Mouse (Mus musculus): ENCODE results near the gene 4921504E06Rik.

The 4921504E06Rik gene

GRCm38 (mm10) chr2:19505744-19506143, 48.0 kb downstream of the 4921504E06Rik start:
- DNase-seq (ENCODE audit: low spot score in 2 of 2) = no peak

GRCm38 (mm10) chr2:19490262-19490661, 63.5 kb downstream of the 4921504E06Rik start:
- DNase-seq (ENCODE audit: low spot score in 2 of 2) = no peak

- DNase-seq (ENCODE audit: low spot score in 2 of 2) = no peak
Observed at GRCm38 (mm10) chr2:19461940-19462339, 91.8 kb downstream of the 4921504E06Rik start.

- no peak for DNase-seq (ENCODE audit: low spot score in 2 of 2)
Observed at GRCm38 (mm10) chr2:19458785-19459184, 94.9 kb downstream of the 4921504E06Rik start.

GRCm38 (mm10) chr2:19455857-19456482, 97.7 kb downstream of the 4921504E06Rik start:
- no peak for DNase-seq (ENCODE audit: low spot score in 2 of 2)

GRCm38 (mm10) chr2:19455228-19455627, 98.5 kb downstream of the 4921504E06Rik start:
- DNase-seq (ENCODE audit: low spot score in 2 of 2) = no peak

DNA sequence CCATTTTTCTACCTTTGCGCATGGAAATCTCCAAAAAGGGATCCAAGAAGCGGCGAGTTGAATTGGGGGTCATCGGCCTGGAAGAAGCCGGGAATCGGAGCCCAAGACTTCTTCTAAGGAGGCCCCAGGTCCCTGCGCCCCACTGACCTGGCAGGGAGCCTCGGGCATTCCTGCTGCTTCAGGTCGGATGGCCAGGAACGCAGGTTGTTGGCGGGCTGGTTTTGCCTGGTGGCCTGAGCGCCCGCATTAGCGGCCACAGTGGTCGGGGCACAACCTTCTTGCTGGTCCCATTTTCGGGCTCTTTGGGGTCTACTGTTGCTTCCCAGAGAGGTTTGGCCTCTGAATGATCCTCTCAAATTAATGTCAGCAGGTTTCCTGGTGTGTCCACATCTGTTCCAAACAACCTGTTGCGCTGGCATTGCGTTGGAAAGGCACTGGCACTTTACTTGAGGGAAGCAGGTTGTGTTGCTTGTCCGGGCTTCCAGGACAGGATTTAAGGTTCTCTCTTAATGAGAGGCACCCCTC, 101.1 kb downstream of the 4921504E06Rik start:
- no peak for DNase-seq (ENCODE audit: low spot score in 2 of 2)

- no peak for DNase-seq (ENCODE audit: low spot score in 2 of 2)
Observed at GRCm38 (mm10) chr2:19449308-19449707, 104.4 kb downstream of the 4921504E06Rik start.

DNA sequence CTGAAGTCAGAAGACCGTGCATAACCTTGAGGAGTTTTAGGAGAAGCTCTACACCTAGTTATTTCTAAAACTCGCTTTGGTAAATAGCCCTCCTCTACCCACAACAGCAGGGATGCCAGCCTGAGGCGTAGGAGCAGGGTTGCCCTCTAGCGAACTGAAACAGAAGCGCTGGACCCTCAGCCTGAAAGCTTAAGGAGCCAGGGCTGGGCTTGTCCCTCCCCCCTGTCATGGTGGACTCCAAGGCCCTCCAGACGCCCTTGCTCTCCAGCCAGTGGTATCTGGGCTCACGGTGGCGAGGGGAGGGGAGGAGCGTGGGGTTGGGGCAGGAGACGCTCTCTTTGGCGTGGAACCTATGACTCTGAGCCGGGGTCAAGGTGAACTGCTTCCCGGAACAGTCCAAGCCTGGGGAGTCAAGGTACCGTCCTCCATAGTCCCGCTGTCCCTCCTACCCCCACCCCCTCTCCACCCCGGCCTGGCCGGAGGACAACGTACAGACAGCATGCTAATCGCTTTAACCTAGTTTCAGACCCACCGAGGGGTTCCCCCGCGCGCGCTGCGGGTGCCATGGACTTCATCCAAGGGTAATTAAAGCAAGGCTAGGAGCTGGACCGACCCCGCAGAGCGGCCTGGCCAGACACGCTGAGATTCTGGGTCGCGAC, 105.5 kb downstream of the 4921504E06Rik start:
- DNase-seq (ENCODE audit: low spot score in 2 of 2) = no peak

GRCm38 (mm10) chr2:19446746-19447145, 107.0 kb downstream of the 4921504E06Rik start:
- no peak for DNase-seq (ENCODE audit: low spot score in 2 of 2)

DNA sequence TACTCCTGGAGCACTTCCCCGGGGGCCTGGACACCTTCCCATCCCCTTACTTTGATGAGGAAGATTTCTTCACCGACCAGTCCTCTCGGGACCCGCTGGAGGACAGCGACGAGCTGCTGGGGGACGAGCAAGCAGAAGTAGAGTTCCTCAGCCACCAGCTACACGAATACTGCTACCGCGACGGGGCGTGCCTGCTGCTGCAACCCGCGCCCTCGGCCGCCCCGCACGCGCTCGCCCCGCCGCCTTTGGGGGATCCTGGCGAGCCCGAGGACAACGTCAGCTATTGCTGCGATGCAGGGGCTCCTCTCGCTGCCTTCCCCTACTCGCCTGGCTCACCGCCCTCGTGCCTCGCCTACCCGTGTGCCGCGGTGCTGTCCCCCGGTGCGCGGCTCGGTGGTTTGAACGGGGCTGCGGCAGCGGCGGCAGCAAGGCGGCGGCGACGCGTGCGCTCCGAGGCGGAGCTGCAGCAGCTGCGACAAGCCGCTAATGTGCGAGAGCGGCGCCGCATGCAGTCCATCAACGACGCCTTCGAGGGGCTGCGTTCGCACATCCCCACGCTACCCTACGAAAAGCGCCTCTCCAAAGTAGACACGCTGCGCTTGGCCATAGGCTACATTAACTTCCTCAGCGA, 107.7 kb downstream of the 4921504E06Rik start:
- DNase-seq (ENCODE audit: low spot score in 2 of 2) = no peak

DNA sequence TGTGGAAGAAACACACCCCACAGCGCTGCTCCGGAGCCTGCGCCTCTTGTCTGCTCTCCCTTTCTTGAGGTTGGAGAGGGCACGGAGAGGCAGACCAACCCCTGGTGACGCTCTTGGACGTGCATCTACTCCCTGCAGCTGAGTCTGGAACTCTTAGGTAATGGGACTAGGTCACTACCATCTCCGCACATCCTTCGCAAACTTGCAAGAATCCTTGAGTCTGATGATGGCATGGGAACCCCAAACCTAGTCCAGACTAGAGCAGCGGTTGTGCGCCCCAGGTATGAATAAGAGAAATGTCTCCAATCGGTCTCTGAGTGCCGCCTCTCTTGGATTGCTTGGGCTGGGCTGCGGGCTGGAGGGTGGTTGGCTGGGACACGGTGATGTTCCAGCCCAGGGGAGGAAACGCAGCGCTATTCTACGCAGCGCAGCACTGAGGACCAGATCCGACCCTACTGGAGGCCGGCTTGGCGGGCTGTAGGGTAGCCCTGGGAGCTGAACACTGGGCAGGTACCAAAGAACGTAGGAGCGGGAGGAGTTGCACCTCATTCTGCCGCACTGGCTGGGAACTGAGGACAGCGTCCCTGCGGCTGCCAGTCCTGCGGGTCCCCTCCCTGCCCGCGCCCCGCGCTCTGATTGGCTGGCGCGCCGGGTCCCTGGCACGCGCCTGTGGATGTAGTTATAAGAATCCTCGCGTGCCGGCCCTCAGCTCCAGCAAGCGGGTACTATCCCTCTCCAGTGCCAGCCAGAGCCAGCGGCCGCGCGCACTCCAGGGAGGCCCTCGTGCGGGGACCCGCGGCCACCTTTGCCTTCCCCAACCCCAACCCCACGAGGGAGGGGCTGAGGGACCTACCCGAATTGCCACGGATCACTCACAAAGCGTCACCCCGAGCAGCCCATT, 108.5 kb downstream of the 4921504E06Rik start, which contains the start of gene Ptf1a:
Gene Ptf1a (plus strand): TSS at position 733 of the 901 bp plus-strand sequence.
- DNase-seq (ENCODE audit: low spot score in 2 of 2) = no peak

DNA sequence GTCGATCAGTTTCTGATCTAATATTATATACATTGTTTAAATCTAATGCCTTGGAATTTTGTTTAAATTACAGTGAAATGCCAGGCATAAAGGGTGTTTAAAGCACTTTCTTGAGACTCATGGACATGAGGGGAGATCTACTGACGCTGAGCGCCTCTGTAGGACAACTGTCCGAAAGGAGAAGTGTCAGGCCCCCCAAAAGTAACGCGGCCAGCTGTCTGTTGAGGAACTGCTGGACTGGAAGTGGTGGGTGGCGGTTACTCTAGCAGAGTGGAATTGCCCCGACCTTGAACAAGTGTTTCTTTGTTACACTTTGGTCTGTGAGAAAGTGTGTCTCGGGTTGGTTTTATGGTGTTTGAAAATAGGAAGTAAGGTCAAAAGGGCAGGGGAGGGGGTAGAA, 109.4 kb downstream of the 4921504E06Rik start:
- DNase-seq (ENCODE audit: low spot score in 2 of 2) = no peak

DNA sequence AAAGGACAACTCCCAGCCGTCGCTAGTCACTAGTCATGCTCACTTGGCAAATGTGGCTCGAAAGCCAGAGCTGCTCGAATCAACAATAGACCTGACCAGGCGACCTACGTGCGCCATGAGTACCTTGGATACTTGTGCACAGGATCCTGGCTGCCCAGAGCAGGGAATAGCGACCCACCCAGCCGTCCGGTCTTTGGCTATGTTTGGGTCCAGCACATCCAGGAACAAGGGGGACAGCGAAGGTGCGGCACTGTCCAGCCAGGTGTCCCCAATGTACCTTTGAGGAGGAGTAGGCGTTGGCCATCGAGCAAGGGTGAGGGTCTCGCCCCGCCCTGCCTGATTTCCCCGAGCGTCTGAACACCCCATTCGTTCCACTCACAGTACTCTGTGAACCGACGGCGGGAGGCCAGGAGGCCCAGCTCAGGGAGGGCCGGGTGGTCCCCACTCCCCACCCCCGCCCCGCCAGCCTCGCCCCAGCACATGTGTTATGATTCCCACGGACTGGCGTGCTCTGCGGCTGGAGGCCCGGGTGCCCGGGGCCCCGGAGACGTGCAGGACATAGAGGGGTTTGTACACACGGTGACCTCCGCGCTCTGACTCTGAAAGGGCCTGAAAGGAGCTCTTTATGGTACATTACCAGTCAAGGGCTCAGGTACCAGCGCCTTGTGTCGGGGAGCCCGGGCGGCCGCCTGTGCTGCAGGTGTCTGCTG, 121.9 kb downstream of the 4921504E06Rik start:
- DNase-seq (ENCODE audit: low spot score in 2 of 2) = no peak

DNA sequence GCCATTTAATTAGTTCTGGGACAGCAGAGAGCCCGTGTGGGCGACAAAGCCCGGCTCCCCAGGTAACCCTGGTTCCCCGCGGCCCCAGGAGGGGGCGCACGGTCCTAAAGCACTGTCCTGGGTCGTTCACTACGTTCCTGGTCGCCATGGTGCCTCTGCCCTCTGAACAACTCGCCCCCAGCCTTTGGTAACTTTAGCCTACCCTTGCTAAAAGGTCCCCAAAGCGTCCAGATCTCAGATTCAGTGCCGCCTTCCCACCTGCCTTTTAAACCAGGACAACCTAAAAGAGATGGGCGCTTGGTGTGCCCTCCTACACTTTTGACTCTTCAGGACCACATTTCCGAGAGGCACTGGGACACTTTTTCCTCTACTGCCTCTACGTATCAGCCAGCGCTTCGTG, 122.5 kb downstream of the 4921504E06Rik start:
- no peak for DNase-seq (ENCODE audit: low spot score in 2 of 2)

GRCm38 (mm10) chr2:19430746-19431145, 123.0 kb downstream of the 4921504E06Rik start:
- DNase-seq (ENCODE audit: low spot score in 2 of 2) = no peak

DNA sequence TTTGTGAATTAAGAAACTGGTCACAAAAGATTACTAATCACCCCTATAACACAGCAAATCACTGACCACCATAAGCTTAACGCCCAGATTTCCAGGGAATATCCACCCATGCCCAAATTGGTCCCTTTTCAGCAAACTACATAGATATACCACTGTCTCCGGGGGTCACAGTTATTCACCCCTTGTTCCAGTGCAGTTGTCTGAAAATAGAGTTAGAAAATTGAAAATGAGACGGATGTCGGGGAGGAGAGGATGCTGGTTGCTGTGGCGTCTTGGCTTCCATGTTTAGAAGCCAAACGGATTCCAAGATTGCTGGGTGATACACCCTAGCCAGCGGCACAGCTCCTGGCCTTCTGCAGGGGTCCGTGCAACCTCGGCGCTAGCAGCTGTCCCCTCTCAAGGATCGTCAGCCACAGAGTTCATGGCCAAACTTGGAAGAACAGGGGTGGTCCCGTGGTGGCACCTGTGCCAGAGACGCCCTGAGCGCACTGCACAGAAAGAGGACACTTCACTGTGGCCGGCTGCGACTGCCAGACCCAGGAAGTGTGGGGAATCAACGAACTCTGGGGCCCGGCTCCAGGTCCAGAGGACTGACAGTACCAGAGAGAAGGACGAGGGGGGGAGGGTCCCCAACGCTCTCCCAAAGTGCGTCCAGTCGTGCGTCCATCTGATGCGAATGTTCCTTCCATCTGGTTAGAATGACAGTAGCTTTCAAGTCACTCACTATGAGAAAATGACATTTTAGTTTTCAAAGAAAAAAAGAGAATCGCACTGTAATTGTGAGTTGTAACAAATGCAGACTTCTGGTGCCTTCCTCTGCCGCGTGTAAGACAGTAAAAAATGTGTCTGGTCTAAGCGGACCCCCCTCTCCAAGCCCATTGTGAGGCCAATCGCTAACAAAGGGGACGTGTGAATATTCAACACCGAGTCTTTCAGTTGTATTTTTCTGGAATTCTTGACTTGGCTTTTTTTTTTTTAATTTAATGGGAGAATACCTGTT, 123.7 kb downstream of the 4921504E06Rik start:
- no peak for DNase-seq (ENCODE audit: low spot score in 2 of 2)

- no peak for DNase-seq (ENCODE audit: low spot score in 2 of 2)
Observed at GRCm38 (mm10) chr2:19429031-19429430, 124.7 kb downstream of the 4921504E06Rik start.

DNA sequence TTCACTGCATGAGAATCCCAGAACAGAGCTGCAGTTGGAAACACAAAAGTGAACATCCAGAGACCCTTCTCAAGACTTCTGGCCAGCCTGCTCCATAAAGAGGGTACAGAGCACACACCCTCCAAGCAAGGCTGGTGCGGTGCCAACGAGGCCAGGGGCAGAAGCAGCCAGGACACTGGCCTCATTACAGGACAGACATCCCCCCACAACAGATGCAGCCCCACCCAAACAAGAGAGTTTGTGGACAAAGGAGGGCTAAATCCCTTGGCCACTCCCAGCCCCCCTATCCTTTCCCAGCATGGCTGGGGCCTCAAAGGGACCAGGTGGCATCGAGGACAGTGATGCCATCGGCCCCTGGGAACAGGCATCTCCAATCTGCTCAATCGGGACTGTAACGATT, 130.6 kb downstream of the 4921504E06Rik start:
- DNase-seq (ENCODE audit: low spot score in 2 of 2) = no peak

DNA sequence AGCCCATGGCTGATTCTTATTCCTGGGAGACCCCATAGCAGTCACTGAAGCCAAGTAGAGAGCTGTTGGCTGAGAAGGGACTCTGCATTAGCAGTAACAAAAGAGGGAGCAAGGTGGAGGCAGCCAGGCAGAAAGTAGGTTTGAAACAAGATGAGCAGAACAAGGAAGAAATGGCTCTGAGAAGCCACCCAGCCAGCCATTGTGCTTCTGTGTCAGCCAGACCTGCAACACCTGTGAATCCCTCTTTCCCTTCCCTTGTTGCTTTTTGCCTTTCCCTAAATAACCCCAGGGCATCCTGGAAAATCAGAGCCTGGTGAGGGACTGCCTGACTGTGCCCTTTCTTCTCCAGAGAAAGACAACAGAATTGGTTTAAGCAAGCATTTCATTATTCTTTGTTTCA, 131.5 kb downstream of the 4921504E06Rik start:
- DNase-seq (ENCODE audit: low spot score in 2 of 2) = no peak
